Mouse (Mus musculus) adrenal gland, adult (tissue): Measurements from ENCODE around the gene Phactr3.

Source experiments
- DNase-seq, 2 experiments: peaks; one replicate each; pipeline ENCODE4 v3.0.0; 2022 to 2023; ENCODE audit warnings: low spot score in 1 of 2; ENCODE audit not compliant: inconsistent age in 2 of 2

Gene Phactr3

DNA sequence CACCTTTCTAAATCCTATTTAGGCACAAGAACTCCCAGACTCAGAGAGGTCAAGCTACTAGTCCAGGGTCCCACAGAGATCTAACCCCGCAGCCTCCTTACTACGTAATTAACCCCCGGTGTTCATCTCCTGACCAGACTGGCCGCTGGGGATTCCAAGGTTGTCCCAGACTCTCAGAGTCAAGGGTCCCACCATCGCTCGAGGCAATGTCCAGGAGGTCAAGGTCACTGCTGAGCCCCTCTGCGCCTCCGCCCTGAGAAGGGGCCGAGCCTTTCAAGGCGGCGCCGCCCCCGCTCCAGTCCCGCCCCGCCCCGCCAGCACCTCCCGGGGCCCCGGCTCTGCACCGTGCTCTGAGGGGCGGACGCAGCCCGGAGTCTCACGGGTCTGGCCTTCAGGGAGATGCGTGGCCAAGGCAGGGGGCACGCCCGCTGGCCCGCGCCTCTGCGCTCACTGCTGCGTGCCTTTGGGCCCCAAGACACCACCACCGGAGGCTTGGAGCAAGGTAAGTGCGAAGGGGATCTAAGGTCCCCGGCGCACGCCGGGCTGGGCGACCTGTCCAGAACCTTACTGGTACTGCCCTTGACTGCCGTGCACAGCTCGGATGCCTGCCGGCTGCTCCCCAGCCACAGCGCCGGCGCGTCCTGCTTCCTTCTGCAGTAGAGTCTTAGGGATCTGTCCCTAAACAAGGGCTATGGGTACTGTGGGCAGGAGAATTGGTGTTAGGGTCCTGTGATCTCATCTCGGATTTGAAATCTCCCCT lies at the start of gene Phactr3:
Gene Phactr3 (plus strand): TSS at position 175 of the 760 bp plus-strand sequence.
- DNase-seq: peak; percentile 17 to 36

DNA sequence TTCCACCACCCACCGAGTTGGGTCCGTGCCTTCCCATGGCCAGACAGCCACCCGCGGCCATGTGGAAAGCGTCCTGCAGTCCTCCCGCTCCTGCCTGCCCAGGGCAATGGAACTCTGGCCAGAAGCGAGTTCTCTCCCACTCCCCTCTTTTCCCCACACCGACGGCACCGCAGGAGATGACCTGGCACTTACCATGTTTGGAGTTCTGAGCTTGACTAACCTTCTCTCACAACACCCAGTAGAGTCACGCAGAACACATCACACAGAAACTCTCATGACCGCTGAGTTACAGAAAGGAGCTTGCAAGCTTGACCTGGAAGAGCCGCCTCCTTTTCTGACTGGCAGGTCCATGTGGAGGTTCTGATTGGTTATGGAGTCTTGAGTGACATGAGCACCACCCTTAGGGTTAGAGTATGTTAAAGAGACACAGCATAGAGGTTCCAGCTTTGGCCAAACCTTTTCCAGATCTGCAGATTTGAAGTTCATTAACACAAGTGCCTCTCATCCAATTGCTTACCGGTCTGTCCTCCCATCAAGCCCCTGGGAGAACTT lies 40.5 kb upstream of the Phactr3 start, which contains the start of gene Zfp931:
Gene Zfp931 (minus strand): TSS at position 311 of the 552 bp plus-strand sequence.
- peak; percentile 66 to 93 for DNase-seq

DNA sequence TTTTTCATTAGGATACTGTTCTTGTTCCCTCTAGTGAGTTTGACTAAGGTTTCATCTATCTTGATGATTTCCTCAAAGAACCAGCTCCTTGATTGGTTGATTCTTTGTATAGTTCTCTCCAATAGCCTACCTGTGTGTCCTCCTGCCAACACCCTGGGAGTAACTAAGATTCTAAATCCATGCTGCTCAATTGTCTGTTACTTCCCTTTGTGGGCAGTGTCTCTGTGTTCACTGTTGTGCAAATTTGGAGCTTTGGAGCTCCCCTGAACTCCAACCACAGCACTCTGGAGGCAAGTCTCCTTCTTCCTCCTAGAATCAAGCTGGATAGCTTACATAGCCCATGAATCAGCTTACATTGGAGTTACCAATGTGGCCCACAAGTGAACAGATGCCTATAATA lies 29.2 kb upstream of the Phactr3 start:
- no peak for DNase-seq

DNA sequence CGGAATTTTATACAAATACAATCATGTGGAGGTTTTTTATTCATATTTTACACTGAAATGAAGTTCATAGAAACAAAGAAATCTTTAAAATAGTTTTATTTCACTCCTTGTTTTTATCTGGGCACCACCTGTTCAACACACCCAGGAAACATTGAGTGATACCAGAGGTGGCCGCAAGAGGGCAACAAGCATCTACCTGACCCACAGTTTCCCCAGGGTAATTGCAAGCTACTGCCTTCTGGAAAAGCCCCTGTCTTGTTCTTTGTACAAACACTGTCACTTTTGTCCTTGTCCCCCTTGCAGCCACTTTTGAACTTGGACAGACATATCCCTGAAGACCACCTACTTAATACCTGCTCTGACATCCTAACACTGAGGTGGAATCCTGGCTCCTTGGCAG lies 20.8 kb upstream of the Phactr3 start:
- peak in 1 of 2 experiments; percentile 78 for DNase-seq

DNA sequence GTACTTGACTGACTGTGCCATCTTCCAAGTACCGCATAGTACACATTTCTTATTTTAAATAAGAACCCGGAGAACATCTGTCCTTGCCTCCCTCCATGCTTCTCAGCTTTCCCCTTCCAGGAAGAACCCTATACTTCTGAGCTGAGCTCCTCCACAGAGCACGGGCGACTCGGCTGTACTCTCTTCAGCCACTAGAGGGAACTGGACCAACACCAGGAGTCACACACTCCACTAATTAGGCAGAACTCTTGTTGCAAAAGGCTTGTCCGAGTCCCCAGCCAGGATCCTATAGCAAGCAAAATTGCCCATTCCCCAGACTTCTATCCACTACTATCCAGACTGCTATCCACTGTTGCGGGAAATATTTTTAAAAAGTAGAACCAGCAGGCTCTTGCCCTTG lies 16.8 kb upstream of the Phactr3 start:
- DNase-seq: peak; percentile 33 to 81

DNA sequence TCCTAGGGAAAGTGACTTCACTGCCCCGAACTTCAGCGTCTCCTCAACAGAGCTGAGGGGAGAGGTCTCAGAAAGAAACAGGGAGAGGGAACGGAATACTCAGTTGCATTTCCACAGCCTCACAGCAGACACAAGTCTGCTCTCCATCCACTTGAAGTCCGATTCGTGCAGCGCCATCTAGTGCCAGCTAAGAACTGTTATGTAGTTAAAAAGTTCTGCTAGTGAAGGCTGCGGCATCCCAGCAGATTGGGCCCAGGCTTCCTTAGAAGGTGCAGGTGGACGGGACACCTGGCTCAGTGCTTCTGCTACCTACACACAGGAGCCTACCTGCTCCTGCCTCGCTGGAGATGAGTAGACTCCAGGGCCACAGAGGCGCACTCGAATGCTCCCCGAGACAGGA lies 829 bp upstream of the Phactr3 start:
- DNase-seq: peak; percentile 31 to 67

DNA sequence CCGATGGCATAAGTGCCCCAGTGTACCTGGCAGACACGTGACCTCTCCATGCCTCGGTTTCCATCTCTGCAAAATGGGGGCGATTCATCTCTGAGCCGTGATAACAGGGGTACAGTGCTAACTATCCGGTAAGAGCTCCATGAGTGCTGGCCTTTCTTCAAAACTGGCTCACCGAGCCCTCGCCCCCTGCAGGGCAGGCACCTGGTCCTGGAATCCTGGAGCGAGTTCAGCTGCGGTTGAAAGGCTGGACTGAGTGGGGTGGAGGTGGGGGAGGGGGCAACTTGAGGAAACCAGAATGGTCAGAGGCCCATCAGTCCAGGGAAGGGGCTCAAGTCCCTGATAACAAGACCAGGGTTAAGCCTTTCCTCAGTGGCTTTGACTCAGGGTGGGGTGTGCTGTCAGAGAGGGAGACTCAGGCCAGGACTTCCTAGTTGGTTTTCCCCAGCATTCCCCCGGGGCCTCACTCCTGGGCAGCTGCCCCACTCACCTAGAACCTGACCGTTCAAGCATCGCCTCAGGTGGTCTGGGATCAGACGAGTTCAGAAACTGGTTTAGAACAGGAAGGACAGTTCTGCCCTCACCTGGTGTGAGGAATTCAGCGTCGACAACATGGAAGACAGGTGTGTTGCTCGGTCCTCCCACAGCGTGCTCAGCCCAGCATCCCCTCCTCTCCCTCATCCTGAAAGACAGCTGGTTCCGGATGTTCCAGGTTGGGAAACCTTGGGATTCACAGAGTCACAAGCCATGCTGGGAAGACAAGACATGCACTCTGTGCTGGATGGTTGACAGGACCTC lies 983 bp downstream of the Phactr3 start:
- peak in 1 of 2 experiments; percentile 3 for DNase-seq

DNA sequence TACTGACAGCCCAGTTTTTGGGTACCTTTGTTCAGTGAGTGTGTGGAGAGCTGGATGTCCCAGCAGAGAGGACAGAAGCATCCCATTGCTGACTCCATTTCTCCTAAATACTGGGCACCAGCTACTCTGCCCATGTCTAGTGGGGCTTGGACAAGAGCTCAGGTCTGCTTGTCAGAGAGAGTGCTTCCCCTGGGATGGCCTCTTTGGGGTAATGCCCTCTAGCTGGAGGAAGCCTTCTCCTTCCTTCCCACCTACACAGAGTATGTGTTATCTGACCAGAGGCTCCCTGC lies 1.5 kb downstream of the Phactr3 start:
- no peak for DNase-seq

DNA sequence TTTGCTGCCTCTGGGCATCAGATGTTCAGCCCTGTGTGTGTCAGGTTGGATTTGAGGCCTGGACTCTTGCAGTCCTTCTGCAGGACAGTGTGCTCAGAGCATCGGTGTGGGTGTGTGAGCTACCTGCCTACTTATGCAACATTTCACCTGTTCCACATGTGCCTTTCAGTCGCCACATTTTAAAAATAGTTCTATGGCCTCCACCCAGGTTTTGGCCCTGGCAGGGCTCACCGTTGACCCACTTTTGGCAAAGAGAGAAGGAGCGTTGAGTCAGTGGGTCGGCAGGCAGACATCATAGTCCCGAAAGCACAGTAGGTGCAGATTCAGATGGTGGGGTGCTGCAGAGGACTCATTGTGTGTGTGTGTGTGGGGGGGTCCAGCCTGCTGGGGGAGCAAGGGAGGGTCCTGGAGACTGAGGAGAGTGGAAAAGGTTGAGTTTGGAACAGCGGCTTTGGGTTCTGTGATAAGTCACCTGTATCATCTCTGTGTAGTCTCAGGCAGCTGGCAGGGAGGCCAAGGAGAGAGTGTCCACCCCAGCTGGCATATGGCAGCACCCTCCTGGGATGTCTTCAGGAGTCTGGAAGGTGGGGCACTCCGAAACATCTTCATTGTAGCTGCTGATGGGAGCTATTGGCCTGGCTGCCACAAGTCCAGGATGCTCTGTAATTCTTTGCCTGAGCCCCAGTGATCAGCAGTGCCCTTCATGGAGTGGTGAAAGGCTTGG lies 2.0 kb downstream of the Phactr3 start:
- DNase-seq: peak in 1 of 2 experiments; percentile 1

DNA sequence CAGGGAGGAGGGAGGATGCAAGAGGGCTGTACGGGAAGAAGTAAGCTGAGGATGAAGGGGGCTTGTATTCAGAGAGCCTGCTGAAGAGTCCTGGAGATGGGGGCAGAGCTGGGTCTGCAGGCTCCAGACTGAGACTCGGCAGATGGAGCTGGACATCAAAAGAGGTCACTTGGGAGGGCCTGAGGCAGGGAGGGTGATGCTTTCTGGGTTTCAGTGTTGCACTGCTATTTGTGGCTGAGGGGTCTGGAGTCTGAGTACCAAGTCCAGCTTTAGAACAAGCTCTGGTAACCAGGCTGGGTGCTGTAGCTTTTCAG lies 2.6 kb downstream of the Phactr3 start:
- DNase-seq: no peak

DNA sequence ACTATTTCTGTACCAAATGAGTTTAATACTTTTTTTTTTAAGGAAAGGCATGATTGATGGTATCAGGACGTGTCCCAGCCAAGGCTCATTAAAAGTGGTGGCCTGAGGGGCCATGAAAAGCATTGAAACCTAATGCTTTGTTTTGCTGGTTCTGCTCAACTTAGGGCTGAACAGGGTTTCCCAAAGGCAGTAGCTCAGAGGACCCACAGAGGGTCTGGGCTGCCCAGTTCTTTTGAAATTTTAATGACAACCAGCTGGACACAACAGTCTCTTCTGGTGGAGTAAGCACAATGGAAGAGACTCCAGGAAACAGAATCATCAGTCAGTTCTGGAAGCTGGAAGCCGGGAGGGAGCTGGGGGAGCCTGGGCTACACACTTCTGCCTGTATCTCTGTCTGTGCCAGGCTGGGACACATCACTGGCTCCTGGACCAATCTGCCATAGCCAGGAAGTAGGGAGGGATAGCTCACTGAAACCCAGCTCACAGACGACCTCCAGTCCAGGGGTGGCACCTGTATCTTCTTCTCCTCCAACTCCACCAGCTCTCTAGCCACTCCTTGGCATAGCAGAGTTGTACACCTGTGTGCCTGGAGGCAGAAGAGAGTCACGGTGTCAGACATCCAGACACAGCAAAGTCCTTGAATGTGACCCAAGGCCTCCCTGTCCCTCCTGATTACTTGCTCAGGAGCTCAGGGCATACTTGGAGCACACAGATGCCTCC lies 3.3 kb downstream of the Phactr3 start:
- peak in 1 of 2 experiments; percentile 2 for DNase-seq

DNA sequence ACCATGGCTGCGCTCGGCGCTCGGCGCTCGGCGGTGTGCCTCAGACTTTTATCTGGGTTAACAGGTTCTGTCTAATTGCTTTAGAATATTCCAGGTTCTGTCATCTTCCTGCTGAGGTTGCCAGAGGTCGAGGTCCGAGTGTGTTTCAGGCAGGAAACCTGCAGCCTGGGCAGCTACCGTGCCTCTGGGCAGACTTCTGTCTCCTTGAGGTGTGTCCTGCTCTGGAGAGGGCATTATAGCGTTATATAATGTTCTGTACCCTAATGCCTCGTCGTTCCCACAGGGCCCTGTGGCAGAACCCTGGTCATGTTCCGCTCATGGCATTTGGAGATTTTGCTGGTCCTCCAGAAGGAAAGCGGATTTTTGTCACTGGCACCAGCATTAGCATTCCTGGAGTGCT lies 4.7 kb downstream of the Phactr3 start:
- peak in 1 of 2 experiments; percentile 1 for DNase-seq

DNA sequence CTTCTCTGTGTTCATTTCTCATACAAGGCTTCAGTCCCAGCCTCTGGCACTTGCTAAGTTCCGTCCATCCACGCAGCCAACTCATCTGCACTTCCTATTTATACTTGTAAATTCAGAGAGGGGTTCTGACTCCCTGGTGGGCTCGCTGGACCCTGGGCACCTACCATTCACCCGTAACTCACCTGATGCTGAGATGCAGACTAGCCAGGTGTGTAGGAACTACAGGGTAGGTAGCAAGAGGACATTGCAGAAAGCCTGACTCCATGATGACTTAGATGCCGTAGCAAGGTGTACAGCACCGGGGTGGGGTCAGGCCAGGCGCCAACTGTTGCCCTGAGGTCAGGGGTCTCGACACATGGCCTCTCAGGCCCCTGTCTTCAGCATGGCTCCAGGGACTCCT lies 6.7 kb downstream of the Phactr3 start:
- DNase-seq: peak in 1 of 2 experiments; percentile 0

DNA sequence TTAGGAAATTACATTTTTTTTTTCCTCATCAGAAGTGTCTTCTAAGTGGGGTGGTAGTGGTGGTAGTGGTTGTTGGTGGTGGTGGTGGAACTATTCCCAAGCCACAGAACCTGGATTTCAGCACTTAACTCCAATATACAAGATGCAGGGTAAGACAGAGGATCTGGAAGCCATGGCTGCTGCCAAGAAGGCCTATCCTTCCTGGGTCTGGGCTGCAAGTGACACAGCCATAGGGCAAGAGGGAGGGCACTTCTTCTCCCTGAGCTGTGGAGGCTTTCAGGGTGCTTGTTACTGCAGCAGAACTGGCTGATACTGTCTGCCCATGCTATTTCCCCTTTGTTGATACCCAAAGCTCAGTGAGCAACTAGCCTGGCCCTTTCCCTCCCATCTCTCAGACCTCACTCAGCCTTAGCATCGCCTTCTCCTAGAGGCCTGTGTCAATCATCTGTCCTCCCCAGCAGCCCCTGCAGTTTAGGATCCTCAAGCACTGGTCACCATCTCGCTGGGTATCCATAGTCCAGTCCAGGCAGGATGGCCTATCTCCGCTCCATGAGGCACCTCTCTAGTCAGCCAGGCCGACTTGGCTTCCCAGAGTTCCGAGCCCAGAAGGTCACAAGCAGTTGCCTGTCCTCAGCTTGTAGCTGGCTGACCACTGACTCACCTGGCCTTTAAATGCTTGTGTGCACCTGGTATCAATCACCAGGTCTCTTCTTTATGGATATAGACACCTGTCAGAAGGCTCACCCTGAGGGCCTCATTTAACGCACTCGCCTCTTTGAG lies 7.5 kb downstream of the Phactr3 start:
- DNase-seq: no peak

DNA sequence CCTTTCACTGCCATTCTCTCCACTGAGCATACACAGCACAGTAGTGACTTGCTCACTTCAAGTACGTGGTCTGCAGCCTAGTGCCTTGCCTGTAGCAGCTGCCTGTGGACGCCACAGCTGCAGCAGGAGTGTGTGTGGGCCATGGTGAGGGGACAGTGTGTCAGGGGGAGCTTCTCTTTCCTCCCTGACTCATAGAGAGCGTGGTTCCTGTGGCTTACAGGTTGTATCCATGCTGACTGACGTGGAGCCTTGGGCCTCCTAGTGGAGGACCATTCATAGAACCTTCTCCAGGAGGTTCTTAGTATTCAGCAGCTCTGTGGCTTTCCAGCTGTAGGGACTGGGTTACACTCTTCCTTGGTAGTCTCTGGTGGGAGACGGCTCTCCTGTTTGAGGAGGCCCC lies 9.8 kb downstream of the Phactr3 start:
- DNase-seq: no peak

DNA sequence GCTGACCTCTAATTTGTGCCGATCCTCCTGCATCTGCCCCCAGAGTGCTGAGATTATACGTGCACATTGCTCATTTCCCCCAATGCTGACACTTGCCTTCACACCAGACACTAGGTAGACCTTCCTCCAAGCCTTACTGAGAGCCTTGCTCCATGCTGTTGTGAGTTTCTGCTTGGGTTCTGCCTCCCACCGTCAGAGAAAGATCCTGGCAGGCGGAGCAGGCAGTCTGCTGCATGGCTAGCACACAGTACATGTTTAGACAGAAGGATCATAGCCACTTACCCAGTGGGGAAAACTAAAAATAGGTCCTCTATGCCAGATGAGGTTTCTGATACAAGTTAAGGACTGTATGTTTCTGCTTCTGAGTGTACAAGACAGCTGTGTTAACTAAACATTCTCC lies 10.4 kb downstream of the Phactr3 start:
- no peak for DNase-seq

DNA sequence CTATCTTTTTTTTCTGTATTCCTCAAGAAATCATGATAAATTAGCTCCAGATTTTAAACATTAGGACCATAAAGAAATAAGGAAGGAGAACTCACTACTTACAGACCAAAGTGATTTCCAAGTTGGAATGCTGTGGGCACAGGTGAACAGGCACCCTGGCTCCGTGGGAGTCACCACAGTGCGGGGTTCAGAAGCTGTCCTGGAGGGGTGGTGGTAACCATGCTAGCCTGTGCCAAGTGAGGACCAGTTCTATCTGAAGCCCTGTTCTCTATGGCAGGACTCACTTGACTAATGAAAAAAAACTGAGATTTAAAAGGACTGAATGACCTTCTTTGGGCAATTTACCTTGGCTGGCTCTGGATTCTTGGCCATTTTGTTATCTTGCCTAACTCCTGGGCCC lies 10.9 kb downstream of the Phactr3 start:
- DNase-seq: no peak

DNA sequence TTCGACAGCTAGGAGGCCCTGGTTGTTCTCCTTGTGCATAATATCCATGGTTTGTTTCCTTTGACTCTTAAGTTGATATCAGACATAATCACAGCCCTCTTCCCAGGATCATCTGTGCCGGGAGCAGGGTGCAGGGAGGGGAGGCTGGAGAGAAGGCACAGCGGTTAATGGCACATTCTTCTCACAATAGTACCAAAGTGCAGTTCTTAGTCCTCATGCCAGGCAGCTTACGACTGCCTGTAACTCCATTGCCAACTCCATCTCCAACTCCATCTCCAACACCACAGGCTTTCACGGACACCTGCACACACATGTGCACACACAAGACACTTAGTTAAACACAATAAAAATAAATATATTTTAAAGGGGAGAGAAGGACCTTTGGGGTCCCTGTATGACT lies 11.8 kb downstream of the Phactr3 start:
- no peak for DNase-seq

DNA sequence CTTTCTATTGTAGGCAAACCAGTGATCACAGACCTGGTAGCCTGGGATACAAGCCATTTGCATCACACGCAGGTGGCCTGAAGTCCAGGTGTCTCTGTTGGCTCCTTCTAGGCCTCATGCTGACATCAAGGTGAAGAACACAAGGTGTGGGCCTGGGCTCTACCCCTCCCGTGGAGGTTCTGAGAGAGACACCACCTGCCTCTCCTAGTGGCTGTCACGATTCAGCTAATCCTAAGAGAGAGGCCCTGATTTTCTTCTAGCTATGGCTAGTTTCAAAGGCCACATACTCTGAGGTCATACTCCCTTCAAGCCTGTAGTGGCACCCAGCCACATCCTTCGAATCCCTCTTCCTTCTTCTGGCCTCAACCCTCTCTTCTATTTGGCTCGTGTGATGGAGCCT lies 12.2 kb downstream of the Phactr3 start:
- DNase-seq: no peak
